Mouse (Mus musculus) cortical plate, adult 2 months (tissue): Measurements from ENCODE around the gene Tomm40.

ENCODE experiments used
- CTCF ChIP-seq: fragments of 200-500 bp; IDR thresholded peaks from 2 replicates; pipeline ENCODE4 v1.5.1; 2011; ENCODE audit warnings: mild to moderate bottlenecking, control low read depth, low read length; ENCODE audit not compliant: insufficient read depth; ENCODE audit errors: extremely low read depth
- POLR2A ChIP-seq: fragments of 200-500 bp; IDR thresholded peaks from 2 replicates; pipeline ENCODE4 v1.6.1; 2011; ENCODE audit warnings: mild to moderate bottlenecking, low read length, control low read depth; ENCODE audit not compliant: insufficient read depth; ENCODE audit errors: extremely low read depth

DNA sequence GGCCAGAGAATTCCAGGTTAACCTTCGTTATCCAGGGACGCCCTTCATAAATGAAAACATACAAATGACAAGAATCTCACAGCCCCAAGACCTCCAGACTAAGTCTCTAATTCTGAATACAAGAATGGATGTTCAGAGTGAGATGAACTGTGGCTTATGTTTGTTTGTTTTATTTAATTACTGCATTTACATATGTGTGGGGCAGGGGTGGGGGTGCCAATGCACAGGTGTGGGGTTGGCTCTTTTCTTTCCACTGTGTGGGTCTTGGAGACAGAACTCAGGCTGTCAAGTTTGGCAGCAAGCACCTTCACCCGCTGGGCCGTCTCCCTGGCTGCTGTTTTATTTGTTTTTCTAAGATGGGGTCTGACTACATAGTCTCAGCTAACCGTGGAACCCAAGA, 27.2 kb upstream of the Tomm40 start:
- TF ChIP-seq POLR2A (no peak), CTCF (no peak)
